Mouse (Mus musculus) CH12.LX (cell line): ENCODE results near the gene Slc18a3. TPM values are rescaled to one million over a fixed set of nuclear protein-coding genes. Genes with fewer than 3 reads are reported as not detected.

ENCODE experiments used
- DNase-seq: peaks from one replicate; pipeline ENCODE4 v3.0.0-alpha.2; 2013; ENCODE audit errors: extremely low read depth
- H3K27ac ChIP-seq: 2 replicates; pipeline ENCODE4 v1.5.1; 2012; ENCODE audit warnings: low read depth, mild to moderate bottlenecking, control low read depth, moderate library complexity; ENCODE audit not compliant: insufficient read depth
- H3K27me3 ChIP-seq: replicated peaks from 2 replicates; pipeline ENCODE3; 2012; ENCODE audit warnings: inconsistent platforms
- H3K36me3 ChIP-seq, 2 experiments: replicated peaks in 1 of 2; 2 replicates each; pipeline versions ENCODE3 to v1.6.1; 2012; ENCODE audit warnings: inconsistent platforms in 1 of 2, low read length in 1 of 2, mild to moderate bottlenecking in 1 of 2, mixed read lengths in 1 of 2, moderate library complexity in 1 of 2; ENCODE audit not compliant: control insufficient read depth in 1 of 2, insufficient read depth in 1 of 2
- H3K4me1 ChIP-seq, 2 experiments: 2 replicates each; pipeline ENCODE4 v1.6.1; 2012; ENCODE audit warnings: inconsistent platforms in 1 of 2, moderate library complexity in 1 of 2; ENCODE audit not compliant: insufficient read depth in 2 of 2, control insufficient read depth in 1 of 2
- H3K4me2 ChIP-seq: 2 replicates; pipeline ENCODE4 v1.6.1; 2012; ENCODE audit warnings: low read depth, mild to moderate bottlenecking, control low read depth; ENCODE audit not compliant: poor library complexity, insufficient read depth, severe bottlenecking
- H3K4me3 ChIP-seq, 3 experiments: fragments of 150-350 bp in 1 of 3; sonication (generic) in 1 of 3; replicated peaks in 1 of 3; 2 replicates each; pipeline versions ENCODE3 to v1.5.1; 2011 to 2012; ENCODE audit warnings: low read depth in 2 of 3, low read length in 2 of 3, mild to moderate bottlenecking in 2 of 3, moderate library complexity in 2 of 3, control low read depth in 1 of 3, improper control_type of control experiment in 1 of 3, inconsistent platforms in 1 of 3, mixed read lengths in 1 of 3; ENCODE audit not compliant: poor library complexity in 1 of 3
- H3K79me2 ChIP-seq: replicated peaks from 2 replicates; pipeline ENCODE4 v1.6.1; 2012; ENCODE audit warnings: mild to moderate bottlenecking, moderate library complexity; ENCODE audit not compliant: control insufficient read depth, poor library complexity, insufficient read depth, severe bottlenecking; ENCODE audit errors: extremely low read depth
- H3K9ac ChIP-seq: 2 replicates; pipeline ENCODE4 v1.6.1; 2012; ENCODE audit warnings: low read depth, mild to moderate bottlenecking, control low read depth, moderate library complexity; ENCODE audit not compliant: insufficient read depth
- H3K9me3 ChIP-seq: replicated peaks from 2 replicates; pipeline ENCODE3; 2012; ENCODE audit warnings: low read length, inconsistent platforms, mixed read lengths
- BHLHE40 ChIP-seq: IDR thresholded peaks from 2 replicates; pipeline ENCODE4 v1.6.1; 2011; ENCODE audit warnings: mild to moderate bottlenecking, low read depth, low read length, improper control_type of control experiment
- CHD2 ChIP-seq: IDR thresholded peaks from 2 replicates; pipeline ENCODE4 v1.6.1; 2011; ENCODE audit warnings: low read length, improper control_type of control experiment
- CTCF ChIP-seq, 2 experiments: IDR thresholded peaks in 1 of 2; conservative IDR thresholded peaks in 1 of 2; 2 replicates each; pipeline ENCODE4 v1.5.1; 2011 to 2012; ENCODE audit warnings: low read depth in 2 of 2, low read length in 2 of 2, improper control_type of control experiment in 1 of 2, inconsistent platforms in 1 of 2, mild to moderate bottlenecking in 1 of 2, moderate library complexity in 1 of 2
- E2F4 ChIP-seq: IDR thresholded peaks from 2 replicates; pipeline ENCODE4 v1.6.1; 2011; ENCODE audit warnings: low read depth, low read length, improper control_type of control experiment; ENCODE audit not compliant: insufficient replicate concordance
- EP300 ChIP-seq: IDR thresholded peaks from 2 replicates; pipeline ENCODE4 v1.6.1; 2011; ENCODE audit warnings: low read length, improper control_type of control experiment
- ETS1 ChIP-seq: conservative IDR thresholded peaks from 2 replicates; pipeline ENCODE4 v1.6.1; 2012; ENCODE audit warnings: low read depth, mild to moderate bottlenecking, inconsistent platforms, low read length, improper control_type of control experiment, moderate library complexity
- GABPA ChIP-seq: IDR thresholded peaks from 2 replicates; pipeline ENCODE4 v1.6.1; 2012; ENCODE audit warnings: low read depth, low read length, improper control_type of control experiment, inconsistent platforms; ENCODE audit not compliant: insufficient replicate concordance
- HCFC1 ChIP-seq: IDR thresholded peaks from 2 replicates; pipeline ENCODE4 v1.6.1; 2012; ENCODE audit warnings: low read depth, mild to moderate bottlenecking, inconsistent platforms, low read length, improper control_type of control experiment
- JUN ChIP-seq: IDR thresholded peaks from 2 replicates; pipeline ENCODE4 v1.6.1; 2011; ENCODE audit warnings: low read depth, mild to moderate bottlenecking, low read length, improper control_type of control experiment, moderate library complexity; ENCODE audit not compliant: insufficient read depth
- JUND ChIP-seq: conservative IDR thresholded peaks from 2 replicates; pipeline ENCODE4 v1.6.1; 2011; ENCODE audit warnings: low read depth, low read length, improper control_type of control experiment
- MAFK ChIP-seq: IDR thresholded peaks from 2 replicates; pipeline ENCODE4 v1.6.1; 2011; ENCODE audit warnings: low read length, improper control_type of control experiment; ENCODE audit not compliant: insufficient replicate concordance
- MXI1 ChIP-seq: IDR thresholded peaks from 2 replicates; pipeline ENCODE4 v1.6.1; 2011; ENCODE audit warnings: mild to moderate bottlenecking, low read depth, low read length, improper control_type of control experiment
- MYC ChIP-seq: IDR thresholded peaks from 2 replicates; pipeline ENCODE4 v1.6.1; 2011; ENCODE audit warnings: low read depth, mild to moderate bottlenecking, improper control_type of control experiment, low read length
- NELFE ChIP-seq: IDR thresholded peaks from 2 replicates; pipeline ENCODE4 v1.6.1; 2011; ENCODE audit warnings: low read depth, low read length, improper control_type of control experiment
- PAX5 ChIP-seq: IDR thresholded peaks from 2 replicates; pipeline ENCODE4 v1.6.1; 2012; ENCODE audit warnings: low read length, inconsistent platforms, mixed read lengths
- POLR2A ChIP-seq: IDR thresholded peaks from 2 replicates; pipeline ENCODE4 v1.6.1; 2011; ENCODE audit warnings: low read depth, mild to moderate bottlenecking, improper control_type of control experiment, low read length
- RAD21 ChIP-seq: IDR thresholded peaks from 2 replicates; pipeline ENCODE4 v1.6.1; 2011; ENCODE audit warnings: low read depth, mild to moderate bottlenecking, low read length, improper control_type of control experiment, moderate library complexity
- RCOR1 ChIP-seq: conservative IDR thresholded peaks from 2 replicates; pipeline ENCODE4 v1.6.1; 2012; ENCODE audit warnings: low read depth, mild to moderate bottlenecking, inconsistent platforms, low read length, improper control_type of control experiment
- SIN3A ChIP-seq: IDR thresholded peaks from 2 replicates; pipeline ENCODE4 v1.6.1; 2012; ENCODE audit warnings: low read length, improper control_type of control experiment, inconsistent platforms
- SMC3 ChIP-seq: IDR thresholded peaks from 2 replicates; pipeline ENCODE4 v1.6.1; 2011; ENCODE audit warnings: low read depth, low read length, improper control_type of control experiment
- TCF12 ChIP-seq: IDR thresholded peaks from 2 replicates; pipeline ENCODE4 v1.6.1; 2014; ENCODE audit warnings: low read depth, mild to moderate bottlenecking, inconsistent platforms, low read length, improper control_type of control experiment
- UBTF ChIP-seq: IDR thresholded peaks from 2 replicates; pipeline ENCODE4 v1.6.1; 2012; ENCODE audit warnings: low read depth, mild to moderate bottlenecking, inconsistent platforms, low read length, improper control_type of control experiment, moderate library complexity
- USF2 ChIP-seq: conservative IDR thresholded peaks from 2 replicates; pipeline ENCODE4 v1.6.1; 2011; ENCODE audit warnings: low read depth, low read length, improper control_type of control experiment
- ZC3H11A ChIP-seq: IDR thresholded peaks from 2 replicates; pipeline ENCODE4 v1.6.1; 2012; ENCODE audit warnings: low read depth, mild to moderate bottlenecking, inconsistent platforms, low read length, improper control_type of control experiment
- ZMIZ1 ChIP-seq: IDR thresholded peaks from 2 replicates; pipeline ENCODE4 v1.6.1; 2012; ENCODE audit warnings: low read depth, mild to moderate bottlenecking, inconsistent platforms, low read length, improper control_type of control experiment
- dilution Hi-C: fragments of 300-500 bp; cut with MboI; formaldehyde crosslinking; loops from 2 replicates; pipeline ENCODE4 v1.14.3; 2020; ENCODE audit warnings: low sequenced_read_pairs; ENCODE audit not compliant: extremely low pct_unique_long_range_greater_than_20kb, extremely low pct_ligation_motif_present
- in situ Hi-C: fragments of 300-500 bp; cut with MboI; formaldehyde crosslinking; loops from 3 replicates; pipeline ENCODE4 v1.14.3; 2019; ENCODE audit warnings: low sequenced_read_pairs, low pct_ligation_motif_present, low pct_unique_long_range_greater_than_20kb, mixed read lengths
- polyA plus RNA-seq: library from polyadenylated mRNA; unstranded; fragments of >175 nt; gene quantifications from 2 replicates; pipeline ENCODE4 v1.2.1, GENCODE M21; 2012; ENCODE audit warnings: low read depth; ENCODE audit not compliant: insufficient read length
- total RNA-seq, 2 experiments: library from RNA; depleted of rRNA; stranded (reverse); fragments of 300-350 nt in 1 of 2; fragments of >200 nt in 1 of 2; gene quantifications; 2 replicates each; pipeline ENCODE4 v1.2.3; 2012 to 2014

The Slc18a3 gene
- total and polyA plus RNA-seq, 3 experiments, result not detected

DNA sequence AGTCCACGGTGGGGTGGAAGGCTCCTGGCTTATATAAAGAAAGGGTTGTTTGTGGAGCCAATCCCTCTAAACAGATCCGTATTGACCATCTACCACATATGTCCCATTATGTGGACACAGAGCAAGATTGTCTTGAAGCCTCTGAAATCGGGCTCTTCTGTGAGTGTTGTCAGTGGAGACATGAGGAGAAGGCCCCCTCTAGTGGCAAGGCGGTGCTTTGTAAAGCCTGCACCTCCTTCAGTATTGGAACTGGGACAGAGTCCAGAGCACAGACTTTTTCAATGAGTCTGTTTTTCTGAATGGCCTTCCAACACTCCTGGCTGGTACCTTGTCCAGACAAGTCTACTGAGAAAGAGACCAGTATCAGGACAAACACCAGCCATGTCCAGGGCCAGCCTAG is 8.3 kb upstream of the Slc18a3 start:
- in situ Hi-C loops, result loop anchor here (5.0 kb wide), 1 partner anchor 151 kb away; the partner anchor contains the start of gene Ogdhl
- no peak overlapping the region for H3K4me2 ChIP-seq
- no peaks in the 10 kb centered on the region for H3K4me1 ChIP-seq
- no peak for TF ChIP-seq BHLHE40
- no peak for TF ChIP-seq RCOR1
- TF ChIP-seq CTCF (conservative IDR thresholded peaks at IDR 0.05 in 1 of 2, IDR thresholded peaks at IDR 0.05 in 1 of 2; ENCODE audit: low read depth in 2 of 2, low read length in 2 of 2), result peak; percentile 70 to 94
- peak; percentile 88 for TF ChIP-seq RAD21
- TF ChIP-seq SMC3, result peak; percentile 81
- TF ChIP-seq ZC3H11A, result 0 out of 2 replicates have a peak, but pooled peaks have one; percentile 9
- no peak for TF ChIP-seq UBTF
- H3K4me3 ChIP-seq, result no peak overlapping the region
- H3K27me3 ChIP-seq, result peaks cover 2% of the 10 kb centered on the region
- dilution Hi-C loops, result no loop called here
- H3K36me3 ChIP-seq, result no peaks in the 10 kb centered on the region
- no peak overlapping the region for H3K27ac ChIP-seq
- H3K9me3 ChIP-seq, result no peaks in the 10 kb centered on the region
- no peak overlapping the region for H3K9ac ChIP-seq
- peak; percentile 70 for DNase-seq
- no peaks in the 10 kb centered on the region for H3K79me2 ChIP-seq

- no peaks in the 10 kb centered on the region for H3K4me1 ChIP-seq
- H3K9me3 ChIP-seq, result peaks cover 23% of the 10 kb centered on the region
- H3K27ac ChIP-seq, result no peak overlapping the region
- no peaks in the 10 kb centered on the region for H3K36me3 ChIP-seq
- H3K79me2 ChIP-seq, result no peaks in the 10 kb centered on the region
- no peak overlapping the region for H3K4me3 ChIP-seq
- no peak overlapping the region for H3K4me2 ChIP-seq
- dilution Hi-C loops (no loop called here), in situ Hi-C loops (no loop called here)
- TF ChIP-seq RCOR1 (no peak), JUND (no peak), E2F4 (no peak), GABPA (no peak), MAFK (no peak), EP300 (no peak), BHLHE40 (no peak), POLR2A (no peak), PAX5 (no peak), CHD2 (no peak), SIN3A (no peak), MYC (no peak), TCF12 (no peak), JUN (no peak), MXI1 (no peak), USF2 (no peak), NELFE (no peak), ZMIZ1 (no peak), HCFC1 (no peak), ETS1 (no peak)
- DNase-seq, result no peak
- H3K9ac ChIP-seq, result no peak overlapping the region
- no peaks in the 10 kb centered on the region for H3K27me3 ChIP-seq
Measured at GRCm38 (mm10) chr14:32467606-32468005, 3.0 kb upstream of the Slc18a3 start.
